Mouse (Mus musculus): Measurements from ENCODE around the gene Ankrd13a. TPM values are rescaled to one million over a fixed set of nuclear protein-coding genes. Genes with fewer than 3 reads are reported as not detected.

Gene Ankrd13a
- polyA plus RNA-seq (2014; fragmentation: Illumina TruSeq; extraction: RNeasy Lipid Tissue Mini Kit (QIAGEN cat#74804); ENCODE audit: low read depth, low replicate concordance): 102 TPM

DNA sequence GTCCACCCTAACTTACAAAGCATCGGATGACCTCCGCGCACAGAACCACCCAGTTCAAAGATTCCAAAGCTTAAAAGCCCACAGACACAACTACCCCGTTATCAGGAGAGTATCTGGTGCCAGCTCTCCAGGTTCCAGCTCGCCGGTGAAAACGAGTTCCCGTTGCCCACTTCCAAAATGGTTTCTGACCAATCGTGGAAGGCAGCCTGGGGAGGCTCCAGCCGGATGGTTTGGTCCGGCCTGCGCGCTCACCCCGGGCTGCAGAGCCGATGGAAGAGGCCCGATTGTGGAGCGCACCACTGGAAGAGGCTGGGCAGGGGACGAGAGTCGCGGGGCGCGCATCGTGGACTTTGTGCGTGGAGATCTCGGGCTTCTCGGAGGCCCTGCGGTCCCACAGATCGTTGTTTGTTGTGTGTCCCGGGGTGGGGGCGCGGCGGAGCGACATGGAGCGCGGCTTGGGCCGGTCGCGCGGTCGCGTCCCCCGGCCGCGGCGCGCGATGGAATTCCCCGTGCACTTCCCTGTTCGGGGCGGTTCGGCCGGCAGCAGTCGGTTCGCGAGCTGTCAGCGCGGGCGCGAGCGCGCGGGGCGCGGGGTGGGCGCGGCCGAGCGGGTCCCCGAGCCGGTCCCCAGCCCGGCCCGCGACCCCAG is at the start of gene Ankrd13a:
Ankrd13a (plus strand) TSS at position 275 of the 649 bp plus-strand sequence.

DNA sequence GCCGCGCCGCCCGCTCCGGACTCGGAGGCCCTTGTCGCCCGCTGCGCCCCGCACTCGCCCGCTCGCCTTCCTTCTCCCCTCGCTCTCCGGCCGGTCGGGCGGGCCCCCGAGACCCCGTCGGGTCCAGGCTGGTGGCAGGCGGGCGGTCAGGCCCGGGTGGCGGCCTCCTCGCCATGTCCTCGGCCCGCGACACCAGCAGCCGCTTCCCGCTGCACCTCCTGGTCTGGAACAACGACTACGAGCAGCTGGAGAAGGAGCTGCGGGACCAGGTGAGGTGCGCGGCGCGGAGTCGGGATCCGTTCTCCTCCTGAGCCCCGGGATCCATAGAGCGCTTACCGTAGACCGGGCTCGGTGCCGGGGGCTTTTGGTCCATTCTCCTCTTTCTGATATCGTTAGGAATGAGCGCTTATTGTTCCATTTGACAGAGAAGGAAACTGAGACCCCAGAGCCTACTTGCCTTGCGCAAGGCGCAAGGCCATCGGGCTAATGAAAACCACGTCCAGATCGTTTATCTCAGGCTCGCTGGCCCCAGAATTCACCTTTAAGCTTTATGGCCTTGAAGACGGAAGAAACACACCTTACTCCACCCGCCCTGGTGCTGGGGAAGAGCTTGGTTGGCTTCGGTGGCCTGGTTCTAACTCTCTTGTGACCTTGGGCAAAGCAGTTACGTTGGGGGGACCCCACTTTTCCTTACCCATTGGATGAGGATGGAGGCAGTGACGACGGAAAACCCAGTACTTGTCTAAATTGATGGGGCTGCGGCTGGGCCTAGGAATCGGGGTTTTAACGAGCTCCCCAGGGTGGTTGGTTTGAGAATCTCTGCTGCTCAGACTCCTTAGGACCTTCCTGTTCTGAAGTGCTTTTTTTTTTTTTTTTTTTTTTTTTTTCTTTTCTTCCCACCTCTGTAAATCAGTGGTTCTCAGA is 841 bp downstream of the Ankrd13a start, which contains the start of gene Git2:
Git2 (minus strand) TSS at position 462 of the 924 bp plus-strand sequence.

DNA sequence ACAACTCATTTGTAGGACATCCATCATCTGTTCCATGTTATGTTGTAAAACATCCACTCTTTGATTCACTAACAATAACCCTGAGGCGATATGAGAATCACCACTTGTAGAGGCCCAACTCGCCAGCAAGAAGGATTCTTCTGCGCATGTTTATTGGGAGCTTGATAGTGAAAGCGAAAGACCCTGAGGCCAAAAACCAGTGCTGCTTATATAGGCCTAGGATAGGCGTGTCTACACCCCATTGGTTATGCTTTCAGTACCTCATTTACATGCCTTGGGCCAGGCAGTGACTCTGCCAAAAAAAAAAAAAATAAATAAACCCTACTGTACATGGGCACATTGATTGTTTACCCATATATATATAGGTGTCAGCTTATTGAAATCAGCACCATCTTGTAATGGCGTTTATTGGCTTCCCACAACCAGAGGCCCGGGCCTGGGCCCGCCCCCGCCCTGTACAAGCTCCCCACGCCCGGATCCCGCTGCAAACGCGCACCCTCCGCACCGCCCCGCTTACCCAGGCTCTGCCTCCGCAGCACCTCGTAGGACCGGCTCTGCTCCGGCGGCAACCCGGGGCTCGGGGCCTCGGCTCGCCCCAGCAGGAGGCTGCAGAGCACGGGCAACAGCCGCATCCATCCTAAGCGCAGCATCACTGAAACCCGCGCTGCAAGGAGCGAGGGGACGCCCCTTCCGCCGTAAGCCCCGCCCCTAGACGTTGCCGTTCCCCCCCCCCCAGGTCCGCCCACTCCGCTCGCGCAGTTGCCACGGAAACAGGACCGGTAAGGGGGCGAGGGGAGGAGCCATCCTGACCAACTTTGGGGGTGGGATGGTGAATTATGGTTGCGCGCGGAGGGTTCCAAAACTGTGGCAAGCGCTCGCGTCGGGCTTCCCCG is 48.6 kb downstream of the Ankrd13a start, which contains the start of gene 1500011B03Rik:
1500011B03Rik (minus strand) TSS at position 673 of the 893 bp plus-strand sequence.

GRCm38 (mm10) chr5:114853364-114853763 is 78.9 kb downstream of the Ankrd13a start, which contains the start of gene 4930519G04Rik:
Gene 4930519G04Rik (plus strand): TSS chr5:114853664.

Other genes starting within 250 kb of the Ankrd13a start
- gene Fam222a, start 206.7 kb upstream of the Ankrd13a start, polyA plus RNA-seq (2014; fragmentation: Illumina TruSeq; extraction: RNeasy Lipid Tissue Mini Kit (QIAGEN cat#74804); ENCODE audit: low read depth, low replicate concordance): 0.47 TPM
- not detected for gene Trpv4, start 116.3 kb upstream of the Ankrd13a start, polyA plus RNA-seq (2014; fragmentation: Illumina TruSeq; extraction: RNeasy Lipid Tissue Mini Kit (QIAGEN cat#74804); ENCODE audit: low read depth, low replicate concordance)
- 40.3 TPM for gene Gltp, start 83.7 kb upstream of the Ankrd13a start, polyA plus RNA-seq (2014; fragmentation: Illumina TruSeq; extraction: RNeasy Lipid Tissue Mini Kit (QIAGEN cat#74804); ENCODE audit: low read depth, low replicate concordance)
- gene Tchp, start 66.9 kb upstream of the Ankrd13a start, polyA plus RNA-seq (2014; fragmentation: Illumina TruSeq; extraction: RNeasy Lipid Tissue Mini Kit (QIAGEN cat#74804); ENCODE audit: low read depth, low replicate concordance): 1.9 TPM
- gene Git2, start 840 bp downstream of the Ankrd13a start, polyA plus RNA-seq (2014; fragmentation: Illumina TruSeq; extraction: RNeasy Lipid Tissue Mini Kit (QIAGEN cat#74804); ENCODE audit: low read depth, low replicate concordance): 17.1 TPM
- gene 1500011B03Rik, start 48.8 kb downstream of the Ankrd13a start, polyA plus RNA-seq (2014; fragmentation: Illumina TruSeq; extraction: RNeasy Lipid Tissue Mini Kit (QIAGEN cat#74804); ENCODE audit: low read depth, low replicate concordance): 28.1 TPM
- gene 4930519G04Rik, start 79.0 kb downstream of the Ankrd13a start, polyA plus RNA-seq (2014; fragmentation: Illumina TruSeq; extraction: RNeasy Lipid Tissue Mini Kit (QIAGEN cat#74804); ENCODE audit: low read depth, low replicate concordance): not detected
- gene Gm9936, start 84.0 kb downstream of the Ankrd13a start, polyA plus RNA-seq (2014; fragmentation: Illumina TruSeq; extraction: RNeasy Lipid Tissue Mini Kit (QIAGEN cat#74804); ENCODE audit: low read depth, low replicate concordance): not detected
- 90.8 TPM for gene Oasl2, start 122.3 kb downstream of the Ankrd13a start, polyA plus RNA-seq (2014; fragmentation: Illumina TruSeq; extraction: RNeasy Lipid Tissue Mini Kit (QIAGEN cat#74804); ENCODE audit: low read depth, low replicate concordance)
- 4.2 TPM for gene Oasl1, start 148.6 kb downstream of the Ankrd13a start, polyA plus RNA-seq (2014; fragmentation: Illumina TruSeq; extraction: RNeasy Lipid Tissue Mini Kit (QIAGEN cat#74804); ENCODE audit: low read depth, low replicate concordance)
- gene 2210016L21Rik, start 167.5 kb downstream of the Ankrd13a start, polyA plus RNA-seq (2014; fragmentation: Illumina TruSeq; extraction: RNeasy Lipid Tissue Mini Kit (QIAGEN cat#74804); ENCODE audit: low read depth, low replicate concordance): 1.2 TPM
- 0.13 TPM for gene Hnf1a, start 196.4 kb downstream of the Ankrd13a start, polyA plus RNA-seq (2014; fragmentation: Illumina TruSeq; extraction: RNeasy Lipid Tissue Mini Kit (QIAGEN cat#74804); ENCODE audit: low read depth, low replicate concordance)
- 70.9 TPM for gene Sppl3, start 236.5 kb downstream of the Ankrd13a start, polyA plus RNA-seq (2014; fragmentation: Illumina TruSeq; extraction: RNeasy Lipid Tissue Mini Kit (QIAGEN cat#74804); ENCODE audit: low read depth, low replicate concordance)